Mouse (Mus musculus): ENCODE results near the gene Tmem138.
"Not testable (repeated sequence)": the region's sequence is repeated elsewhere in the genome, so short reads cannot be mapped to it uniquely, and the experiment has no call there.

Tmem138 gene

GRCm38 (mm10) chr19:10569627-10570026 is 7.5 kb downstream of the Tmem138 start:
- no peak for DNase-seq (ENCODE audit: low spot score in 2 of 2)

GRCm38 (mm10) chr19:10565217-10565616 is 11.9 kb downstream of the Tmem138 start:
- no peak for DNase-seq (ENCODE audit: low spot score in 2 of 2)

GRCm38 (mm10) chr19:10564278-10564677 is 12.9 kb downstream of the Tmem138 start:
- DNase-seq (ENCODE audit: low spot score in 2 of 2): no peak

- DNase-seq (ENCODE audit: low spot score in 2 of 2): no peak
Measured at GRCm38 (mm10) chr19:10562351-10562750, 14.8 kb downstream of the Tmem138 start.

- DNase-seq (ENCODE audit: low spot score in 2 of 2): no peak
Measured at GRCm38 (mm10) chr19:10561558-10562314, 15.4 kb downstream of the Tmem138 start.

GRCm38 (mm10) chr19:10560108-10560507 is 17.1 kb downstream of the Tmem138 start:
- no peak for DNase-seq (ENCODE audit: low spot score in 2 of 2)

GRCm38 (mm10) chr19:10557837-10558375 is 19.3 kb downstream of the Tmem138 start:
- DNase-seq (ENCODE audit: low spot score in 2 of 2): not testable (repeated sequence)

- DNase-seq (ENCODE audit: low spot score in 2 of 2): no peak
Measured at GRCm38 (mm10) chr19:10557430-10557829, 19.7 kb downstream of the Tmem138 start.

GRCm38 (mm10) chr19:10557001-10557400 is 20.2 kb downstream of the Tmem138 start:
- DNase-seq (ENCODE audit: low spot score in 2 of 2): no peak

- DNase-seq (ENCODE audit: low spot score in 2 of 2): peak; percentile 75 to 82
Measured at GRCm38 (mm10) chr19:10555624-10556510, 21.3 kb downstream of the Tmem138 start, which contains the start of gene Tmem216. TSS of gene Tmem216 (minus strand) at chr19:10556238.

- DNase-seq (ENCODE audit: low spot score in 2 of 2): no peak
Measured at GRCm38 (mm10) chr19:10539454-10539853, 37.7 kb downstream of the Tmem138 start.

- no peak for DNase-seq (ENCODE audit: low spot score in 2 of 2)
Measured at GRCm38 (mm10) chr19:10530082-10530481, 47.1 kb downstream of the Tmem138 start.

- no peak for DNase-seq (ENCODE audit: low spot score in 2 of 2)
Measured at GRCm38 (mm10) chr19:10525910-10526309, 51.3 kb downstream of the Tmem138 start, which contains the start of gene Sdhaf2. TSS of gene Sdhaf2 (minus strand) at chr19:10526142.

GRCm38 (mm10) chr19:10525106-10525901 is 51.9 kb downstream of the Tmem138 start, which contains the start of gene Cpsf7:
TSS of gene Cpsf7 (plus strand) at chr19:10525266.
- DNase-seq (ENCODE audit: low spot score in 2 of 2): peak; percentile 87 to 91

- no peak for DNase-seq (ENCODE audit: low spot score in 2 of 2)
Measured at GRCm38 (mm10) chr19:10524784-10525105, 52.4 kb downstream of the Tmem138 start.

- DNase-seq (ENCODE audit: low spot score in 2 of 2): no peak
Measured at GRCm38 (mm10) chr19:10523483-10524080, 53.6 kb downstream of the Tmem138 start.

GRCm38 (mm10) chr19:10521926-10522325 is 55.2 kb downstream of the Tmem138 start:
- no peak for DNase-seq (ENCODE audit: low spot score in 2 of 2)
